Mouse (Mus musculus) right cerebral cortex, postnatal 14 days (tissue): ENCODE data around the gene Dcun1d4.
A peak's percentile ranks its signal among the peaks of the same experiment; 100 is the strongest.

Experiments
- DNase-seq: peaks from one replicate; pipeline ENCODE4 v3.0.0; 2022

The Dcun1d4 gene

GRCm38 (mm10) chr5:73599991-73600390 lies 119.2 kb downstream of the Dcun1d4 start:
- no peak for DNase-seq

DNA sequence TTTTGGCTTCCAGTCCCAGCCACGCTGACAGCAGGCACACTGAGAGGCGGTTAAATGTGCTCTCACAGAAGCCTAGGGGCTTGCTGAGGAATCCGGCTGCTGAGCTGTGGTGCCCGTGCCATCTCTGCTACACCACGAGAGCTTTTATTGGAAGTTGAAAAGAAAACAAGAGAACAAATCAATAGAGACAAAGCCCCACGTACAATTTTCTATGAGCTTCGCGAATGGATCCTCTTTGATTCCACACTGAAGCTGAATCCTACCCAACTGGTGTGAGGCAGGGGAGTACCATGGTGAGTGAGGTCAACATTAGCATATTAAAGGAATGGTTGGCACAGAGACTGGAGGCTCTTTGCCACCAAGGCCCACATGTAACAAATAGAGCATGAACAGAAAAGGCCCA lies 120.6 kb downstream of the Dcun1d4 start:
- DNase-seq = peak; percentile 19

GRCm38 (mm10) chr5:73602865-73603264 lies 122.1 kb downstream of the Dcun1d4 start:
- no peak for DNase-seq

- no peak for DNase-seq
Measured at GRCm38 (mm10) chr5:73604542-73604941, 123.7 kb downstream of the Dcun1d4 start.

- no peak for DNase-seq
Measured at GRCm38 (mm10) chr5:73604964-73605363, 124.2 kb downstream of the Dcun1d4 start.
